12 mouse cellular contexts compared by ENCODE assay signal in the genomic region with DNA sequence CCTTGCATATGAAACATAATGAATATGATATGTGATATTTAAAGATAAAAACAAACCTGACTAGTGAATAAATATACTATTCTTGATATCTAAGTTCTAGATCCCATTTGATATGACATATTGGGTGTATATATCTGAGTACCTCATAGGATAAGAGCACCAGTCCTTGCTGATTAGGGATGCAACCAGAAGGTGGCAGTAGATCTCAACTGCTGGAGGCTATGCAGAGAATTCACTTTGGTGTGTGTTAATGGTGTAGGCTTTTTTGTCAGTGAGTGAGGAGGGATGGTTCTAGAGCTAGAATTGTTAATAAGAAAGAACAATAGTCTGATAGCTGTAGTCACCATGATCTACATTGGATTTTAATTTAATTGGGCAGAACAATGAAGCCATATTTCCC.
A peak's percentile ranks its signal among the peaks of the same experiment; 100 is the strongest.
DNase-seq lines count a peak whose midpoint lies in the region; ATAC-seq lines count a peak whose summit lies in the region.
"Had no signal": no experiment of that assay in that cellular context is flagged by ENCODE, and none has a peak within 500 bp of the region (broad histone marks: within the 10 kb centered on the region; RNA-seq: fewer than 3 reads in every experiment).

No protein-coding gene starts in this region.

- H3K27me3 ChIP-seq in hindbrain, embryonic 11.5 days (ENCODE audit: control insufficient read depth, insufficient read depth, low read length): no peaks in the 10 kb centered on the region
- no peaks in the 10 kb centered on the region for H3K27me3 ChIP-seq in hindbrain, embryonic 16.5 days (replicated peaks; ENCODE audit: control insufficient read depth, insufficient read depth, low read length)
- H3K27me3 ChIP-seq: heart, embryonic 15.5 days; neural tube, embryonic 12.5 days had no signal

- H3K36me3 ChIP-seq in hindbrain, embryonic 11.5 days (ENCODE audit: control insufficient read depth, insufficient read depth, low read length): no peaks in the 10 kb centered on the region
- H3K36me3 ChIP-seq in hindbrain, embryonic 16.5 days (ENCODE audit: control insufficient read depth, insufficient read depth, low read length): no peaks in the 10 kb centered on the region
- H3K36me3 ChIP-seq: heart, embryonic 15.5 days; neural tube, embryonic 12.5 days had no signal

- no peak overlapping the region for H3K4me2 ChIP-seq in hindbrain, embryonic 11.5 days (replicated peaks; ENCODE audit: low read depth, low read length)
- H3K4me2 ChIP-seq in hindbrain, embryonic 16.5 days (ENCODE audit: low read length): no peak overlapping the region
- H3K4me2 ChIP-seq: heart, embryonic 15.5 days; neural tube, embryonic 12.5 days had no signal

- H3K27ac ChIP-seq in hindbrain, embryonic 11.5 days (ENCODE audit: low read depth, low read length): no peak overlapping the region
- H3K27ac ChIP-seq in hindbrain, embryonic 16.5 days (ENCODE audit: low read depth, low read length): no peak overlapping the region
- H3K27ac ChIP-seq: heart, embryonic 15.5 days; neural tube, embryonic 12.5 days had no signal

- DNase-seq in hindbrain, embryonic 11.5 days (ENCODE audit: low spot score): peak; percentile 10
- DNase-seq in lung, postnatal 36 days: peak; percentile 2
- no peak for DNase-seq in lung, postnatal 14 days
- DNase-seq in ZHBTc4 (ENCODE audit: low read depth, low spot score): peak; percentile 79
- DNase-seq in thymus, postnatal 10 days (ENCODE audit: low spot score in 2 of 2): peak; percentile 42 to 70
- DNase-seq in ovary, adult 18-20 months (ENCODE audit: low spot score): no peak
- DNase-seq in frontal cortex, postnatal 14 days (ENCODE audit: low spot score in 2 of 2): no peak
- DNase-seq: lung, postnatal 4 days; right cerebral cortex, postnatal 25 days had no signal

- H3K4me1 ChIP-seq in hindbrain, embryonic 11.5 days (replicated peaks; ENCODE audit: control insufficient read depth, insufficient read depth, low read length): no peaks in the 10 kb centered on the region
- no peaks in the 10 kb centered on the region for H3K4me1 ChIP-seq in hindbrain, embryonic 16.5 days (ENCODE audit: control insufficient read depth, insufficient read depth, low read depth, low read length)
- H3K4me1 ChIP-seq: heart, embryonic 15.5 days; neural tube, embryonic 12.5 days had no signal

- H3K4me3 ChIP-seq in hindbrain, embryonic 11.5 days (ENCODE audit: low read depth, low read length): no peak overlapping the region
- H3K4me3 ChIP-seq in hindbrain, embryonic 16.5 days (ENCODE audit: low read length): no peak overlapping the region
- H3K4me3 ChIP-seq: heart, embryonic 15.5 days; neural tube, embryonic 12.5 days had no signal

- H3K9me3 ChIP-seq in hindbrain, embryonic 11.5 days (ENCODE audit: control insufficient read depth, low read length): no peaks in the 10 kb centered on the region
- no peaks in the 10 kb centered on the region for H3K9me3 ChIP-seq in hindbrain, embryonic 16.5 days (ENCODE audit: control insufficient read depth, low read length)
- H3K9me3 ChIP-seq: heart, embryonic 15.5 days; neural tube, embryonic 12.5 days had no signal

- no peak for ATAC-seq in hindbrain, embryonic 11.5 days (ENCODE audit: low FRiP score)
- no peak for ATAC-seq in hindbrain, embryonic 16.5 days

- H3K9ac ChIP-seq in hindbrain, embryonic 11.5 days (ENCODE audit: low read depth, low read length): no peak overlapping the region
- H3K9ac ChIP-seq in hindbrain, embryonic 16.5 days (ENCODE audit: low read depth, low read length): no peak overlapping the region
- H3K9ac ChIP-seq: heart, embryonic 15.5 days; neural tube, embryonic 12.5 days had no signal

Comparison
In these comparisons a context has a peak if more than half of its experiments do, and no peak if none do; other contexts are left out.
1. DNase-seq: peak in hindbrain, embryonic 11.5 days (single experiment), lung, postnatal 36 days (single experiment), ZHBTc4 (single experiment) and thymus, postnatal 10 days (2 of 2); none in lung, postnatal 14 days (single experiment), ovary, adult 18-20 months (single experiment) and frontal cortex, postnatal 14 days (0 of 2).